Mouse (Mus musculus): Measurements from ENCODE around the gene Esrrb.

DNA sequence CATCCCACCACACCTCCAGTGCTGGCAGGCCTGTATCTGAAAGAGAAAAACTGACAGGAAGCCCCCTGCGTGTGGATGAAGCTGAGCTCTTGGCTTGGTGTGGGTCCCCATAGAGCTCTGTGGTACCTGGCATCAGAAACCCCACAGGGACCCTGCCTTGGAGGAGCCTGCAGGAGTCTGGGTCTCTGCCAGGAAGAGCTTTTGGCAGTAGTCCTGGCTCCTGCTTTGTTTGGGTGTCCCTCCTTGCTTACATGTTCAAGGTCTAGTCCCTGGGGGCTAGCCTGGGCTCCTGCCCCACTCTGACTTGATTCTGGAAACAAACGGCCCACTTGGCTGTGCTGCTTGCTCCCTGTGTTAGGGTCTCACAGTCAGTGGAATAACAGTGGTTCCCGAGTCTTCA lies 130.6 kb downstream of the Esrrb start:
- no peak for TF ChIP-seq CTCF (IDR thresholded peaks at IDR 0.05; ENCODE audit: insufficient read depth, low read depth, low read length)
- no peak for TF ChIP-seq POLR2A (IDR thresholded peaks at IDR 0.05; ENCODE audit: insufficient read depth, low read depth, low read length)
